Mouse (Mus musculus) megakaryocyte-erythroid progenitor cell, adult 5-6 weeks (primary cell): ENCODE measurements around the gene Rtn4ip1. TPM values are rescaled to one million over a fixed set of nuclear protein-coding genes. Genes with fewer than 3 reads are reported as not detected.
"Not testable (repeated sequence)": the region's sequence is repeated elsewhere in the genome, so short reads cannot be mapped to it uniquely, and the experiment has no call there.

ENCODE experiments used
- ATAC-seq: replicated peaks from 2 replicates; pipeline ENCODE4 v1.8.0; 2016; ENCODE audit warnings: mild to moderate bottlenecking, inconsistent platforms; ENCODE audit not compliant: severe bottlenecking, poor library complexity, low FRiP score, low TSS enrichment
- total RNA-seq, 2 experiments: library from RNA; stranded (forward) in 1 of 2; stranded (reverse) in 1 of 2; fragments of 200-1000, 215-1000 nt in 1 of 2; fragments of >200 nt in 1 of 2; fragmentation: Nextera tagmentation in 1 of 2; gene quantifications; 2 replicates each; pipeline ENCODE4 v1.2.3; 2014 to 2017

Gene Rtn4ip1
- total RNA-seq, 2 experiments from 2014 or later = 17.4 to 19.3 TPM

DNA sequence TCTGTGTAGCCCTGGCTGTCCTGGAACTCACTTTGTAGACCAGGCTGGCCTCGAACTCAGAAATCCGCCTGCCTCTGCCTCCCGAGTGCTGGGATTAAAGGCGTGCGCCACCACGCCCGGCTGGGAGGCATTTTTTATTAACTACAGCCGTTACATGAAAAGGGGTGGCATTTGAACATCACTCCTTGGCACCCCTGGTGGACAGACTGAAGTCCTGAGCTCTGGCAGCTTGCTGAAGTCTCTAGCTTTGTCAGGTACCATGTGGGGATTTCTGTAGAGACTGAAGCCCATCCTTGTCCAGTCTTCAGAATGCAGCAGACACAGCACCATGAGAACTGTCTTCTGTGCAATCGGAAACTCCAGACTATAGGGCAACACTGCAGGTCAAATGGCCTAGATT, 24.2 kb downstream of the Rtn4ip1 start:
- not testable (repeated sequence) for ATAC-seq

DNA sequence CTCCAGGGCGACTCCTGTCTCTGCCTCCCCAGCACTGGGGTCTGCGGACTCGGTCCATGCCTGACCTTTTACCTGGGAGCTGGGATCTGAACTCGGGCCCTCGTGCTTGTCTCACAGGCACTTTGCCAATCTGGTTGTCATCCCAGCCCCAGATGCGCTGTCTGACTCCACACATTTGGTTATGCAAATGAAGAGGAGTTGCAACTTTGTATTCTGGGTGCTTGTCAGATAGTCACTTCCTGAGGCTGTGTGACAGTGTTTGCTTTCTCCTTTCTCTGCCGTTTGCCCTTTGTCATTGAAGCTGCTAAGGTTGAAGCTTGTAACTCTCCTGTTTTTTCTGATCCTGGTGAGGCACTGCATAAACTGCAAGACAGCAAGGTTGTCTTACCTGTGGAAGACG, 26.1 kb downstream of the Rtn4ip1 start:
- ATAC-seq = 0 out of 2 replicates have a peak, but pooled peaks have one; percentile 44

GRCm38 (mm10) chr10:43928596-43928995, 27.0 kb downstream of the Rtn4ip1 start:
- ATAC-seq = no peak

DNA sequence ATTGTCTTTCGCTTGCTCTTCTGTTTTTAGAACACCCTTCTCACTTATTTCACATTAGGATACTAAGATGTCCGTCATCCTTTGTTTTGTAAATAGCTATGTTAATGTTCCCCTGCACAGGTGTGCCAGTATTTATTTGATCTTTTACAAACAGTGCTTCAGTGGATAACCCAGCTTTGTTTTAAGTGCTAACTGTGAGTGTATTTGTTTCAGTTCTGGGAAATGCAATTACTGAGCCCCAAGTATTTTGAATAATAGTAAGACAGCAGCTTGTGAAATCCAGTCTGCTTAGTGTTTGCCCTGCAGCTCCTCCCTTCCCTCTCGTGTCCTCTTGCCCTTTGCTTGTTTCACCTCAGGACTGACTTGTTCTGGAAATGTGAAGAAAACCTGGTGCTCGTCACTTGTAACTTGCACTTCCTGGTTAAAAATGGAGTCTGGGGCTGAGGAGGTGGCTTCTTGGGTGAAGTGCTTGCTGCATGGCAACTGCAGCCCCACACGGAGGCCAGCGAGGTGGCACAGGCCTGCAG, 37.6 kb downstream of the Rtn4ip1 start:
- no peak for ATAC-seq

DNA sequence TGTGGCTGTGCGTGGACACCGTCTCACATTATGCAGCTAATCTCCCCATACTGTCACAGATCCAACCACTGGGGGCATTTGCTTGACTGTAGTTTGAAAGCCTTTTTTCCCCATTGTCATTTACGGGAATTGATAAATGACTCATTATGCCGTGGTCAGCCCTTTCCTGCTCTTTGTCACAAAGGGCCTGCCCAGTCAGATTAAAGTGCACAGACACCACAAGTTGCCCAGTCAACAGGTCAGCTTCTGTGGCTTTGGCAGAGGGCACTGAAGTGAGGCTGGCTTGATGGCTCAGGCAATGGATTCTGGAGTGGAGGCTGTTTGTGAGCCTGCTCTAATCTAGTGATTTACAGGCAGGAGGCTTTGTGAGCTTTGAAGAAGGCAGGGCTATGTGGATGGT, 42.1 kb downstream of the Rtn4ip1 start:
- no peak for ATAC-seq

DNA sequence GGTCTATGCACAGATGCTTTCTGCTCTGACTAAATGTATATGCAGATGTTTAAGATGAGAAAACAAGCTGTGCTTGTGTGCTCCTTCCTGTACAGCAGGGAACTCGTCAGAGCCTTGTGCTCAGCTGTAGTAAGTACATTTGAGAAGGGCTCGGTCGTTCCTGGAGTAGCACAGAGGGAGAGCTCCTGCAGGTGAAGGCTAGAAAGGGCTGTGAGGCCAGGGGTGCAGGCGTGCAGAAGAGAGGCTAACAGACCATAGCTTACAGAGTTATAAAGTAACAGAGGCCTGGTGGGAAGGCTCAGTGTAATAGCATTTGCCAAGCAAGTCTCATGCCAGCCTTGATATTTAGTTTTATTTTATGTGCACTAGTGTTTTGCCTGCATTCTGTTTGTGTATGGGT, 43.8 kb downstream of the Rtn4ip1 start:
- no peak for ATAC-seq

DNA sequence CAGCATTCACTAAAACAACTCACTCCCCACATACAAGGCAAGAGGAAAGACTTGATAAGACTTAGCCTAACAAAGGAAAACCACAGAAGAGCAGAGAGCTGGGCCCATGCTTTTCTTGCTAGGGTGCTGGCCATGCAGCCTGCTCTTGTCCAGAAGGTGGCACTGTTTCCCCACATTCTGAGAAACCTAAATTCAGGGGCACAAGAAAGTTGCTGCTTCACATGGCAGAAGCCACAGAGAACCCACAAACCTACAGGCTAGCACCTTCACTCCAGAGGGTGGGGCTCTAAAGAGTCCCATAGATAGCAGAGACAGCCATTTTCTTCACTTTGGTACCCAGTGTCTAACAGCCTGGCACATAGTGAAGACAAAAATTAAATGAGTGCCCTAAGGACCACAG, 52.3 kb downstream of the Rtn4ip1 start:
- ATAC-seq = peak; percentile 94

DNA sequence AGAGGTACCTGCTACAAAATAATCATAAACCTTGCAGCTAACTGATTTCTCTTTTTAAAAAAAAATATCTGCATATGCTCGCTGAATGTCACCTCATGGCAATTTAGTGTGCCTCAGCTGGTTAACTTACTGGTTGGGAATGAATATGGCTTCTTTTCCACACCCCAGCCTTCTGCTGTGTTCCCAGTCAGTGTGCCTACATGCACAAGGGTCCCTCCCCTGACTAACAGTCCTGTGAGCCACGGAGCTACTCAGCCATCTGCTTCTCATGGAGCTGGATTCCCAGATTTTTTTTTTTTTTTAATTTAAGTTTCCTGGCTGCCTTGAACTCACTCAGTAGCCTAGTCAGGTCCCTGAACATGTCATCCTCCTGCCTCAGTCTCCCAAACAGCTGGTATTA, 63.3 kb downstream of the Rtn4ip1 start:
- no peak for ATAC-seq

DNA sequence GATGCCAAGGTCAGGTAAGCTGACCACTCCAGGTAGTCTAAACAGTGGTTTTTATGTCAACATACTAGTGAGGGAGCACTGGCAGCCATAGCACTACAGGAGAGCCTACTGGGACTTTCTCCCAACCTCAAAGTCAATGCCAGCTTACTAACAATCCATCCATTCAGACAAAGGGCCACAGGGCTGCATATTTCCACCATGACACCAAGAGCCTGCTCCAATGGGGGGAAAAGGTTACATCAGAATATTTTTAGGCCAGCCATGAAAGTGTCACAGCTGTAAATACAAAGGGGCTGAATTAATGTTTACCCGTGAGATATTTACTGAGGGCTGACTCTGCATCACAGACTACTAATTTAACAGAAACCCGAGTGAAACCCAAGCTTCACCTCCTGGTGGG, 71.6 kb downstream of the Rtn4ip1 start:
- ATAC-seq = no peak

GRCm38 (mm10) chr10:43977353-43977752, 75.7 kb downstream of the Rtn4ip1 start:
- no peak for ATAC-seq

DNA sequence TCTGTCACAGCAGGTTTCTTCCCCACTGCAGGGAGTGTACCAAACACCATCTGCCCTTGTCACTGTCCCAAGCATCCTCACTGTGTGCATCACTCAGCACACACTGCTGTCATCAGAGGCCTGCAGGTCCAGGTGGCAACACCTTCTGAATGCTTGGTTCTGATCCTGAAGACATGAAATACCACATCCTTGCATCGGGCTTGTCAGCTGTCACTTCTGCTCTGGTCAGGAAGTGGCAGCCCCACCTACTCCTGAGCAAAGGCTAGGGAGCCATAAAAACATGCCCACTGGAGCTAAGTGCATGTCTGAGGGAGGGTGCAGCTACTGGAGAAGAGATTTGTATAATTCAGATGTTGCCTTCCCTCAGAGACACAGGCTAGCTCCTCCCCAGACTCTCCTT, 78.5 kb downstream of the Rtn4ip1 start:
- ATAC-seq = no peak

DNA sequence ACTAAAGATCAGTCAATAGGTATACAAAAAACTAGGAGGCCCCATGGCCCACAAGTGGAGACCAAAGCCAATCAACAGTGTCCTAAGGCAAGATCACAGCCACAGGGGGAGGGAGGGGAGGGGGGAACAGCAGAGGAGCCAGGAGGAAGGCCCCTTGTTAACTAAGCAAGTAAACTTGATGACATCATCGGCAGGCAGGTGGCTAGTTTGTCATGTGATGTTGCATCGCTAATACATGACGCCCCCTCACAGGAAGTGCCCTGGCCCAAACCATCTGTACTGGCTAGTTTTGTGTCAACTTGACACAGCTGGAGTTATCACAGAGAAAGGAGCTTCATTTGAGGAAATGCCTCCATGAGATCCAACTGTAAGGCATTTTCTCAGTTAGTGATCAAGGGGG, 79.1 kb downstream of the Rtn4ip1 start:
- not testable (repeated sequence) for ATAC-seq

DNA sequence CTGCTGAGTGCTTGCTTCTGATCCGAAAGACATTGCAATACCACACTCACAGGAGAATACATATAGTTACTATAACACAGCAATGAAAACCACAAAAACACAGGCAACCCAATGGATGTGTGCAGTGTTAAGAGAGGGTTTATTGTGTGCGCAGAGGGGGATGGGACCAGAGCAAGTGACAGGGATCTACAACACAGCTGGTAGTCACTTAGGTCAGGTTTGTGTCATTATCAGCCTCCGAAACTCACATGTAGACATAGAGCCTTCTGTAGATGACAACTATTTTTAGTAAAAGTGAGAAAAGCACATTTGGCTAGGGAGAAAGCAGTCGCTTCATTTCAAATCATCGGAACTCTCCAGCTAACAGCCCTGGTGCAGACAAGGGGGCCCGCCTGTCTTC, 80.9 kb downstream of the Rtn4ip1 start:
- no peak for ATAC-seq

- no peak for ATAC-seq
Measured at GRCm38 (mm10) chr10:43983241-43983640, 81.6 kb downstream of the Rtn4ip1 start.

DNA sequence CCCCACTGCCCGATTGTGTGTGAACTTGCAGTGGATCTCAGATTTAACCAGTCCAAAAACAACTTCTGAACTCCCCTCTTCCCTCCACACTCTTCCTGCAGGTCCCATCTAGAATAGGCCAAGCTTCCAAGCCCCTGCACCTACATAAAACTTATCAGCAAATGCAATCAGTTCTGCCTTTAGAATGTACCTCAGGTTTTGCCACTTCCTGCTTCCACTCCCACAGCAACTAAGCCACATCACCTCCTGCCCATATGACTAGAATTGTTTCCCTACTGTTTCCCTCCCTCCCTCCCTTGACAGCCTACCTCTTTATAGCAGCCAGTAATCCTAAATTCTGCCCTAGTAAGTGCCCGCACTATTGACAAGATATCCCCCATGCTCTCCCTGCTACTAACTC, 82.3 kb downstream of the Rtn4ip1 start:
- no peak for ATAC-seq

DNA sequence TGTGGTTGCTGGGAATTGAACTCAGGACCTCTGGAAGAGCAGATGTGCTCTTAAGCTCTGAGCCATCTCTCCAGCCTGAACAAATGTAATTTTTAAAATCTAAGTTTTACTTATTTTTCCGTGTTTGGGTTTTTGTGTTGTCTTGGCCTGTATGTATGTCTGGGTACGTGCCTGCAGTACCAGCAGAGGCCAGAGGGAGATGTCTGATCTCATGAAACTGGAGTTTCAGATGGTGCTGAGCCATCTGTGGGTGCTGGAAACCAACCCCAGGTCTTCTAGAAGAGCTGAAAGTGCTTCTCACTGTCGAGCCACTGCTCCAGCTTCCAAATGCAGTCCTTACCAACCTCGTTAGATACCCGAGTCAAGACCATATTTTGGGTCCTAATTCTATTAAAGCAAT, 89.7 kb downstream of the Rtn4ip1 start:
- no peak for ATAC-seq

DNA sequence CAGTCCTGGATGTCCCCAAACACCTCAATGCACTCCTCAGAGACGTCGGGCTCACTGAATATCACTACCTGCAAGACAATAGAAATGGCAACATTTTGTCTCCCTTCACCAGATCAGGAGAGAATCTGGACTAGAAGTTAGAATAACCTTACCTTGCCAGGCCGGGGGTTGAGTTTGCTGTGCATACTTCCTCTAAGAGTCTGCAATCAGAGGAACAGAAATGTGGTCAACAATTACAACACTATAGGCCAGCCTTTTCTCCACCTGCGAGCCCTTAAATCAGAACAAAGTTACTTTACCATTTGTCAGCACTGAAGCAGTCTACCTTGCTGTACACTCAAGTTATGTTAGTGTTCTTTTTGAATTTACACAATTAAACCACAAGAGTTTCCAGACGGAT, 90.9 kb downstream of the Rtn4ip1 start:
- no peak for ATAC-seq

GRCm38 (mm10) chr10:43993198-43993597, 91.6 kb downstream of the Rtn4ip1 start:
- no peak for ATAC-seq

DNA sequence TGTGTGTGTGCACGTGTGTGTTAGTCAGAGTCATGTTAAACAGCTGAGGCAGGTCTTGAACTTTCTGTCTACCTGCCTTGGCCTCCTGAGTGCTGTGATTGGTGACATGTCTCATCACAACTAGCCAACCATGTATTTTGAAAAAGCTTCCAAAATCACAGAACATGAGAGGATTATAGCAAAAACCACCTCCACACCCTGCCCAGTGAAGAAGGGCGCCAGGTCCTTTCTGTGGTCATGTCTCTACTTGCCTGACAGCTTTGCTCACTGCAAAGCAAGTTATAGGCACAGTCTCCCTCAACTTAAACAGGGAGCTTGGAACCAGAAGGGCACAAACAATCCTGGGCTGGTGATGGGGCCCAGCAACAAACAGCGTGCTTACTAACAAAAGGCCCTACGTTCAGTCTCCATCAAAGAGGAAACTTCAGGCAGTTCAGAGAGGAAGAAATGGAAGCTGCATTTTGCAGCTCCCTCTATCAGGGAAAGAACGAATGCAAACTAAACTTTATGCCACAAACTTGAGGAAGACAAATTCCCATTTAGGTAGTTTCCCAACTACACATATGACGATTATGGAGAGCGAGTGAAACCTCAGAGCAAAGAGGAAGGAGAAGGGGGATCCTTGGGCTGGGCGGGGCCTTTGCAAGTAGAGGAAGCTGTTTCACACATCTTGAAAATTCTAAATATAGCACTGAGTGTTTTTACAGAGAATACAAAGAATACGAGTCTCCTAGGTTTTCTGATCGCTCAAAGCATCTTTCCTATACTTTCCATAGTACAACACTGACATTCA, 94.4 kb downstream of the Rtn4ip1 start:
- no peak for ATAC-seq

DNA sequence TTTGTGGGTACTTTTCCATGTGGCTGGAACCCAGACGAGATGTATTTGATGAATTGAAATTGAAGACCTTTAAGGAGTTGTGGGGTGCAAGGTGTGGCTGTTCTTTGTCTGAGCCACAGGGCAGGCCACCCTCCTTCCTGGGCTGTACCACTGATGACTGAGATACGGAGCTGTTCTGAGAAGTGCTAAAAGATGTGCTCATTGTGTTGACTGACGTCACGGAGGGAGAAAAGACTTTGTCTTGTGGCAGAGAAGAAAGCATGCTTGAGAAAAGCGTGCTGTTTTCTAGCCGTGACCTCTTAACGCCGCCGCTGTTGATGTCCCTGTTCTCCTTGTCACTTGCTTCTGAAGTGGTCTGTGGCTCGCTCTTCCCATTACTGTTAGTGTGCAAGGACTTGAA, 95.7 kb downstream of the Rtn4ip1 start:
- ATAC-seq = no peak

DNA sequence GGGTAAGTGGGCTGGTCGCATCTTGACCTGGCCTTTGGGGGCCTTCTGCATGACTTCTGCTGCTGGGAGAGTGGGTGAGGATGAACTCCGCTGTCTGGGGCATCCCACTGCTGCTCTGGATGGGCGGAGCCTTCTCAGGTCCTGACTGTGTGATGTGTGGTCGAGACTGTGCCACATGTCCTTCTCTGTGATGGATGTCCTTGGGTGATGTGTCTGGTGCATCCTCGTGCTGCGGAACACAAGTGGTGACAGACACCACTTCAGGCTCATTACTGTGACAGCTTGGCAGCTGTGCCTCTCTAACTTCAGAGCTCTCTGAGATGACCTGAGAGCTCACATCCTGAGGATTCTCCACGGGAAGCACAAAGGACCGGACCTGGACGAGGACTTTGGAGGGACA, 96.4 kb downstream of the Rtn4ip1 start:
- ATAC-seq = no peak
